ENCODE assay signal across 1 mouse cellular context in the genomic region with DNA sequence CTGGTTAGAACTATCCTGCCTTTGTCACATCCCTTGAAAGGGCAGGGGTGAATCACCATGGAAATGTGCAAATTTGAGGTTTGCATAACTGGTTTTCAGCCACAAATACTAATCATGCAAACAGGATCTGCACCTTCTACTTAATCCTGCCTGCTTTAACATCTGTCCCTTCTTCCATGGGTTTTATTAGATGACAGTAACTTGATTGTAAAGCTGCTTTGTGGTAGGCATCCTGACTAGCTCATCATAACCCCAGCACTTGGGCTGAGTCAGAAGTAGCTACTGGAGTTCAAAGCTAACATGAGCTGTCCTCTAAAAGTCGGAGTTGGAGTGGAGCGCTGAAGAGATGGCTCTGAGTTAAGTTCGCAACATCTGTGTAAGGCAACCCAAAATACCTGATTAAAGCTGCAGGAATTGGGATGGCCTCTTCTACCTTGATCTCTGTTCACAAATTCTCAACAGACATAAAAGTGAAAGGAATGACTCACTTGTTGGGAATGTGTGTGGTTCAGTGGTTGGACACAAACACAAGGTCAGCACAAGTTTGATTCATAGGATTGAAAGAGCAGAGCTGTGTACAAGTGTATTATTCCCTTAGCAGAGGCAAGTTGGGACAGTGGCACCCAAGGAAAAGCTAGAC.
A peak's percentile ranks its signal among the peaks of the same experiment; 100 is the strongest.
TF ChIP-seq lines count a peak whose summit lies in the region.

No protein-coding gene starts in this region.

TF ChIP-seq in CH12.LX, 34 proteins besides CTCF, POLR2A, EP300 and RAD21 (continued from another document):
- TF ChIP-seq TBP (conservative IDR thresholded peaks at IDR 0.05; ENCODE audit: low read depth, low read length), result no peak
- peak; percentile 53; the same call in 1 of the 2 replicates for TF ChIP-seq RCOR1 (conservative IDR thresholded peaks at IDR 0.05; ENCODE audit: low read depth, low read length)
- TF ChIP-seq POLR2AphosphoS2 (IDR thresholded peaks at IDR 0.05; ENCODE audit: low read depth, low read length), result peak; percentile 90
- no peak for TF ChIP-seq PAX5 (IDR thresholded peaks at IDR 0.05; ENCODE audit: low read length)
- peak; percentile 21; the same call in 1 of the 2 replicates for TF ChIP-seq SIN3A (IDR thresholded peaks at IDR 0.05; ENCODE audit: low read length)
- no peak for TF ChIP-seq BHLHE40 (IDR thresholded peaks at IDR 0.05; ENCODE audit: low read depth, low read length)
- no peak; the same call in 1 of the 2 replicates for TF ChIP-seq CHD1 (IDR thresholded peaks at IDR 0.05; ENCODE audit: low read depth, low read length)
- TF ChIP-seq MEF2A (IDR thresholded peaks at IDR 0.05; ENCODE audit: borderline replicate concordance, low read depth, low read length), result 0 out of 2 replicates have a peak, but pooled peaks have one; percentile 16
- peak; percentile 67 for TF ChIP-seq CHD2 (IDR thresholded peaks at IDR 0.05; ENCODE audit: low read length)
- TF ChIP-seq NELFE (IDR thresholded peaks at IDR 0.05; ENCODE audit: low read depth, low read length), result no peak
- TF ChIP-seq ZMIZ1 (IDR thresholded peaks at IDR 0.05; ENCODE audit: low read depth, low read length), result peak; percentile 71
- no peak for TF ChIP-seq USF1 (IDR thresholded peaks at IDR 0.05; ENCODE audit: low read depth, low read length)
- no peak for TF ChIP-seq E2F4 (IDR thresholded peaks at IDR 0.05; ENCODE audit: insufficient replicate concordance, low read depth, low read length)
- peak; percentile 13 for TF ChIP-seq SMC3 (IDR thresholded peaks at IDR 0.05; ENCODE audit: low read depth, low read length)
- TF ChIP-seq IRF4 (IDR thresholded peaks at IDR 0.05; ENCODE audit: low read depth, low read length), result no peak
- TF ChIP-seq ELF1 (IDR thresholded peaks at IDR 0.05; ENCODE audit: low read depth, low read length), result 0 out of 2 replicates have a peak, but pooled peaks have one; percentile 24
- no peak for TF ChIP-seq ZKSCAN1 (IDR thresholded peaks at IDR 0.05; ENCODE audit: borderline replicate concordance, low read depth, low read length)
- no peak; the same call in 1 of the 2 replicates for TF ChIP-seq MAZ (IDR thresholded peaks at IDR 0.05; ENCODE audit: low read depth, low read length)
- TF ChIP-seq MXI1 (IDR thresholded peaks at IDR 0.05; ENCODE audit: low read depth, low read length), result no peak
- TF ChIP-seq GABPA (IDR thresholded peaks at IDR 0.05; ENCODE audit: insufficient replicate concordance, low read depth, low read length), result no peak
- TF ChIP-seq UBTF (IDR thresholded peaks at IDR 0.05; ENCODE audit: low read depth, low read length), result no peak
- no peak for TF ChIP-seq JUND (conservative IDR thresholded peaks at IDR 0.05; ENCODE audit: low read depth, low read length)
- TF ChIP-seq MYC (IDR thresholded peaks at IDR 0.05; ENCODE audit: low read depth, low read length), result no peak
- no peak for TF ChIP-seq USF2 (conservative IDR thresholded peaks at IDR 0.05; ENCODE audit: low read depth, low read length)
